Mouse (Mus musculus): ENCODE results near the gene Usp33.

GRCm38 (mm10) chr3:152350966-152351365 lies 4.7 kb downstream of the Usp33 start:
- TF ChIP-seq POLR2A (IDR thresholded peaks at IDR 0.05; ENCODE audit: borderline replicate concordance, extremely low read depth, insufficient read depth, insufficient read length, poor library complexity, severe bottlenecking) = no peak
- no peak for TF ChIP-seq CTCF (IDR thresholded peaks at IDR 0.05; ENCODE audit: borderline replicate concordance, extremely low read depth, insufficient read depth, insufficient read length)
